Mouse (Mus musculus) heart, embryonic 14.5 days (tissue): ENCODE results near the gene Cog5. TPM values are rescaled to one million over a fixed set of nuclear protein-coding genes. Genes with fewer than 3 reads are reported as not detected.

Experiments used
- ATAC-seq: fragments of 200-750 bp; cut with Nextera tagmentation; 2 replicates; pipeline ENCODE4 v1.8.0; 2017; ENCODE audit warnings: low read depth, moderate TSS enrichment; ENCODE audit not compliant: insufficient number of reproducible peaks, insufficient read depth, low FRiP score
- H3K27ac ChIP-seq, 2 experiments: fragments of 200-500 bp in 1 of 2; fragments of 300-500 bp in 1 of 2; sonication (generic) in 1 of 2; replicated peaks in 1 of 2; 2 replicates each; pipeline ENCODE4 v1.5.1; 2012 to 2014; ENCODE audit warnings: low read depth in 2 of 2, low read length in 2 of 2, control low read depth in 1 of 2, mild to moderate bottlenecking in 1 of 2, mixed read lengths in 1 of 2; ENCODE audit not compliant: control insufficient read depth in 1 of 2, insufficient read depth in 1 of 2
- H3K27me3 ChIP-seq: fragments of 300-500 bp; sonication (generic); 2 replicates; pipeline ENCODE4 v1.6.1; 2014; ENCODE audit warnings: mild to moderate bottlenecking, low read length, control low read depth; ENCODE audit not compliant: control insufficient read depth, insufficient read depth
- H3K36me3 ChIP-seq: fragments of 300-500 bp; sonication (generic); 2 replicates; pipeline ENCODE4 v1.6.1; 2014; ENCODE audit warnings: mild to moderate bottlenecking, control low read depth, low read length, mixed read lengths; ENCODE audit not compliant: control insufficient read depth, insufficient read depth
- H3K4me1 ChIP-seq, 2 experiments: fragments of 200-500 bp in 1 of 2; fragments of 300-500 bp in 1 of 2; sonication (generic) in 1 of 2; 2 replicates each; pipeline ENCODE4 v1.6.1; 2012 to 2014; ENCODE audit warnings: low read length in 2 of 2, control low read depth in 1 of 2, mixed read lengths in 1 of 2; ENCODE audit not compliant: control insufficient read depth in 2 of 2, insufficient read depth in 2 of 2
- H3K4me2 ChIP-seq: fragments of 300-500 bp; sonication (generic); 2 replicates; pipeline ENCODE4 v1.6.1; 2014; ENCODE audit warnings: mild to moderate bottlenecking, low read length
- H3K4me3 ChIP-seq, 2 experiments: fragments of 200-500 bp in 1 of 2; fragments of 300-500 bp in 1 of 2; sonication (generic) in 1 of 2; 2 replicates each; pipeline ENCODE4 v1.5.1; 2012 to 2014; ENCODE audit warnings: low read length in 2 of 2, mild to moderate bottlenecking in 2 of 2, control low read depth in 1 of 2, low read depth in 1 of 2, moderate library complexity in 1 of 2; ENCODE audit not compliant: control insufficient read depth in 1 of 2, insufficient read depth in 1 of 2
- H3K9ac ChIP-seq: fragments of 300-500 bp; sonication (generic); 2 replicates; pipeline ENCODE4 v1.6.1; 2014; ENCODE audit warnings: mild to moderate bottlenecking, low read length
- H3K9me3 ChIP-seq: fragments of 300-500 bp; sonication (generic); 2 replicates; pipeline ENCODE4 v1.6.1; 2016; ENCODE audit warnings: low read length, control low read depth; ENCODE audit not compliant: control insufficient read depth
- WGBS: fragments of 180-500 bp; shearing (Covaris S2); extraction: QIAGEN DNeasy Blood & Tissue Kit; methylation state at CpG from one replicate; pipeline ENCODE4 v1.1.7; 2014; 5-methylcytosine and 5-hydroxymethylcytosine counted together
- polyA plus RNA-seq: library from polyadenylated mRNA; unstranded; fragments of >200 nt; fragmentation: Nextera tagmentation; extraction: Ambion mirVana; gene quantifications from 2 replicates; pipeline ENCODE4 v1.2.1, GENCODE M21; 2014

The Cog5 gene
- polyA plus RNA-seq, 1 experiment from 2014 or later, result 38.0 TPM

DNA sequence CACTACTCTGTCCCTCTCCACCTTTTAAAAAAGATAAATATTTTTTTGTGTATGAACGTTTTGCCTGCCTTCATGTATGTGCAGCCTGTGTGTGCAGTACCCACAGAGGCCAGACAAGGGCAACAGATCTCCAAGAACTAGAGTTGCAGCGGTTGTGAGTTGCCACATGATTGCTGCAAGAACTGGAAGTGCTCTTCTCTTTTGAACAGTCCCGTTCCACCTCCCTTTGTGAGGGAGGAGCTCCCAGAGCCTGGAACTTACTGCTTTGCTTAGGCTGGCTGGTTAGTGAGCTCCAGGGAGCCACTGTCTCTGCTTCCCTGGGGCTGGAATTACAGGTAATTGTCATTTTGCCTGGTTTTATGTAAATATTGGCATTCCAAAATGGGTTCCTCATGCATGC is 69.9 kb downstream of the Cog5 start:
- Histone ChIP-seq H3K27me3 (no peaks in the 10 kb centered on the region), H3K4me1 (peaks cover 12 to 28% of the 10 kb centered on the region in 2 experiments), H3K27ac (peak overlapping the region in 1 of 2 experiments; percentile 69; a peak in 1 of 4 replicates), H3K4me2 (no peak overlapping the region), H3K9ac (no peak overlapping the region), H3K9me3 (no peaks in the 10 kb centered on the region), H3K36me3 (no peaks in the 10 kb centered on the region), H3K4me3 (no peak overlapping the region)
- no peak for ATAC-seq
- WGBS, result 88% methylated on average over 3 of the region's 3 CpGs

DNA sequence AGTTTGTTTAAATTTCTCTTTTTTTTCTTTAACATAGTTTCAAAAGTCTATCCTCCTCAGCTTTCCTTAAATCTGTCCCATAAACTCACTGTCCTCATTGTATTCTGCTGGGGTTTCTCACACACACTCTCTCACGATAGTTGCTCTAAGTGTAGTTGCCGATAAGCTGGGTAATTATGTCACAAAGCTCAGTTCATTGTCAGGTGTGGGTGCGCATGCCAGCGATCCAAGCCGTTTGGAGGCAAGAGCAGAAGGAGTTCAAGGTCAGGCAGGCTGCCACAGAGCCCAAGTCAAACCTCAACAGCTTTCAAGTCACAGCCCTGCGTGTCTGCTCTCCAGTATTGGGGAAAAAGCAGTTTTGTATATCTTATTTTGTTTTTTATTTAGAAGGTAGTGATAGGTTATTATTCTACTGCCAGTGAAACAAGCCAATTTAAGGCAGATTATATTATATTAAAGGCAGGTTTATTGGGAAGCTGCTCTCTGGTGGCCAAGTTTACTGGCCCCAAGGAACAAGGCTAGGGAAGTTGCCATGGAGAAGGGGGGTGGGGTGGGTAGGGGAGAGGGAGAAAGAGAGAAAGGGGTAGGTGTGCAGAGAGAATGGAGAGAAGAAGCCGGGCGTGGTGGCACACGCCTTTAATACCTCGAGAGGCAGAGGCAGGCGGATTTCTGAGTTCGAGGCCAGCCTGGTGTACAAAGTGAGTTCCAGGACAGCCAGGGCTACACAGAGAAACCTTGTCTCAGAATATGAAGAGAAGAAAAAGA is 71.0 kb downstream of the Cog5 start:
- Histone ChIP-seq H3K9me3 (no peaks in the 10 kb centered on the region), H3K4me1 (peaks cover 11 to 23% of the 10 kb centered on the region in 2 experiments), H3K4me2 (no peak overlapping the region), H3K27me3 (no peaks in the 10 kb centered on the region), H3K36me3 (no peaks in the 10 kb centered on the region), H3K27ac (peak overlapping the region; percentile 72 to 81), H3K9ac (no peak overlapping the region), H3K4me3 (no peak overlapping the region)
- no peak for ATAC-seq
- 63% methylated on average over 12 of the region's 12 CpGs for WGBS

DNA sequence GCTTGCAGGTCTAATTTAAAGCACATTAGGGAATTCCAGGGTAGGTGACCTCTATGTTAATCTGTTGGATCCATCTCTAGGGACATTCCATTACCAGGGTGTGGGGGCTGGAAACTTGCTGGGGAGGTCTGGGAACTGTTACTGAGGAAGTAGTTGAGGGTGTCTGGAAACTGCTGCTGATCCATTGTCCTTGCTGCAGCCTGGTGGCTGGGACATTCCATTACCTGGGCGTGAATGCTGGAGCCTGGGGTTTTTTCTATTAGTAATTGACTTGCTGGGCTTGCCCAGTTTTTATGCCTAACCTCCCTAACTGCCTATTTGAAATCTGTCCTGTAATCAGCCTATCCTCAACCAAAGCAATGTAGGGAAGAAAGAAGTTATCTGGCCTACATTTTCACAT is 72.0 kb downstream of the Cog5 start:
- no peak overlapping the region for H3K4me3 ChIP-seq
- no peak overlapping the region for H3K9ac ChIP-seq
- peak overlapping the region; percentile 44 to 53 for H3K27ac ChIP-seq
- no peak overlapping the region for H3K4me2 ChIP-seq
- H3K4me1 ChIP-seq, result peaks cover 5 to 16% of the 10 kb centered on the region in 2 experiments
- ATAC-seq, result no peak
- H3K9me3 ChIP-seq, result no peaks in the 10 kb centered on the region
- no peaks in the 10 kb centered on the region for H3K36me3 ChIP-seq
- no peaks in the 10 kb centered on the region for H3K27me3 ChIP-seq
- WGBS, result 22% methylated on average over 1 of the region's 1 CpGs

DNA sequence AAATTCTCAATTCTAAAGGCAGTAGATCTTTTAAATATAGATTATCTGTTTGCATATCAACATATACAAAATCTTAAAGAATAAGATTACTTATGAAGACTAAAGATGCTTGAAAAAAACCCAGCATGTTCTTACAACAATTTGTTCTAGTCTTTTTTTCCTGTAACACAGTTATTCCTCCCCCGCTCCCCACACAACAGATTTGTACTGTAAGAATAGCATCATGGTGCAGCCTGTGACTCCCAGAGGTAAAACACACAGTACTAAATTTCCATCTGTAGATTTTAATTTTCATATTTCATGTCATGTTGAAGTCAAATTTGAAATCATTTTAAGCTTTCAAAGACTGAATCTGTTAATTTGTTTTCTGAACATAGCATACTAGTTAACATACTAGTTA is 75.5 kb downstream of the Cog5 start:
- Histone ChIP-seq H3K4me1 (peaks cover 5 to 13% of the 10 kb centered on the region in 2 experiments), H3K9ac (no peak overlapping the region), H3K9me3 (no peaks in the 10 kb centered on the region), H3K27me3 (no peaks in the 10 kb centered on the region), H3K36me3 (no peaks in the 10 kb centered on the region), H3K4me2 (no peak overlapping the region), H3K27ac (no peak overlapping the region), H3K4me3 (no peak overlapping the region)
- WGBS, result 94% methylated on average over 1 of the region's 1 CpGs
- ATAC-seq, result no peak

DNA sequence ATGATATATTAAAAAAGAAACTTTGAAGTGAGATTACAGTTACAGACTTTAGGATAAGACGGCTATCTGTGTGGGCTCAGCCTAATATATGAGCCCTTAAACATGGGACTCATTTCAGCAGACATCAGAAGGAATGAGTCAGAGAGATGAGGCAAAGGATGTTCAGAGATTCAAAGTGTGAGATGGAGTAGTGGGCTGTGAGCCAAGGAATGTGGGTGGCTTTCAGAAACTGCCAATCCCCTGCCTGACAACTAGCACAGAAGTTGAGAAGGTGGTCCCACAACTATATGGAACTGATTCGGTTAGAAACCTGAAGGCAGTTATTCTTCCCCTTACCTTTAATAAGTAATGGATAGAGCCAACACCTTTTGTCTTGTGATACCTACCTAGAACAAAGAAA is 79.9 kb downstream of the Cog5 start:
- Histone ChIP-seq H3K4me3 (no peak overlapping the region), H3K27ac (no peak overlapping the region), H3K9me3 (no peaks in the 10 kb centered on the region), H3K36me3 (no peaks in the 10 kb centered on the region), H3K27me3 (no peaks in the 10 kb centered on the region), H3K4me1 (no peaks in the 10 kb centered on the region), H3K4me2 (no peak overlapping the region), H3K9ac (no peak overlapping the region)
- 71% methylated on average over 2 of the region's 2 CpGs for WGBS
- no peak for ATAC-seq

DNA sequence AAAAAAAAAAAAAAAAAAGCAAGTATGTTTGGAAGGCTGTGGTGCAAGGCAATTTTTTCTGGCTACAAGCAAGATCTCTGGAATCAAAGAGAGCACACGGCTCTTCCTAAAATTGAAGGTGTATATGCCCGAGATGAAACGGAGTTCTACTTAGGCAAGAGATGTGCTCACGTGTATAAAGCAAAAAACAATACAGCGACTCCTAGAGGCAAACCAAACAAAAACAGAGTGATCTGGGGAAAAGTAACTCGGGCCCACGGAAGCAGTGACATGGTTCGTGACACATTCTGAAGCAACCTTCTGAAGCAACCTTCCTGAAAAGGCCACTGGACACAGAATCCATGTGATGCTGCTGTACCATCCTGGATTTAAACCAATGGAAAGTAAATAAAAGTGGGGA is 92.6 kb downstream of the Cog5 start:
- Histone ChIP-seq H3K9me3 (no peaks in the 10 kb centered on the region), H3K27me3 (no peaks in the 10 kb centered on the region), H3K36me3 (0 out of 2 replicates have a peak, but pooled peaks cover 4% of the 10 kb centered on the region), H3K4me3 (no peak overlapping the region), H3K4me1 (no peaks in the 10 kb centered on the region), H3K4me2 (no peak overlapping the region), H3K27ac (no peak overlapping the region), H3K9ac (no peak overlapping the region)
- 83% methylated on average over 8 of the region's 8 CpGs for WGBS
- no peak for ATAC-seq

DNA sequence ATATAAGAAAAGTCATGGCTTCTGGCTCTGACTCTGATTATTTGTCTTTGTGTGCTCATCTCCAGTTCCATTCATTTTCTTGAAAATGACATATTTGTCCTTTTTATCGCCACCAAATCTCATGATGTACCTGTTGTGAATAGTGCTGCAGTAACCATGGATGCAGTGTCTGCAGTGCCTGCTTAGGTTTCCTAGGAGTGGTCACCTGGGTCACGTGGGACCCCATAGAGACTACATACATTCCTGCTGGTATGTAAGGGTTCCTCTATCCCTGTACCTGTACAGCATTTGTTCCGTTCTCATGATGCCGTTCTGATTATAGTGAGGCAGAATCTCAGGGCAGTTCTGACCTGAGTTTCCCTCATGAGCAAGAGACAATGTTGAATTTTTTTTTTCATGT is 95.2 kb downstream of the Cog5 start:
- Histone ChIP-seq H3K27me3 (no peaks in the 10 kb centered on the region), H3K36me3 (0 out of 2 replicates have a peak, but pooled peaks cover 4% of the 10 kb centered on the region), H3K27ac (no peak overlapping the region), H3K4me3 (no peak overlapping the region), H3K9ac (no peak overlapping the region), H3K9me3 (no peaks in the 10 kb centered on the region), H3K4me2 (no peak overlapping the region), H3K4me1 (no peaks in the 10 kb centered on the region)
- WGBS, result 92% methylated on average over 4 of the region's 4 CpGs
- ATAC-seq, result no peak

DNA sequence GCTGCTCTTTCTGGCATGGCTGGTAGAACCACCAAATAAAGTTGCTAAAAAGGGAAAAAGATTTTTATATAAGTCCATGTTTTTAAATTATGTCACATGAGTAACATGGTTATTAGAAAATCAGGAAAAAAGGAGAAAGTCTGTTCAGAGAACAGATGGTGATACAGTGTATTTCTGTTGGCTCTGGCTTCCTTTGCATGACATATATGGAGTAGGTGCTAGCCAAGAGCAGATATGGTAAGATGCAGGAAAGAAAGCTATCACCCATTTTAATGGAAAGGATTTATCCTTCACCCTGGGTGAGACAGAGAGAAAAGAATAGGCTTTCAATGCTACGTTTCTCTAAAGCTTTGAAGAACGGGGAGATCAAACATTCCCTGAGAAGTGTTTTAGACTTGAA is 99.8 kb downstream of the Cog5 start:
- H3K27ac ChIP-seq, result no peak overlapping the region
- H3K4me1 ChIP-seq, result peaks cover 0 to 9% of the 10 kb centered on the region in 2 experiments; a peak in 3 of 4 replicates
- 80% methylated on average over 2 of the region's 2 CpGs for WGBS
- H3K4me2 ChIP-seq, result no peak overlapping the region
- H3K27me3 ChIP-seq, result no peaks in the 10 kb centered on the region
- H3K9ac ChIP-seq, result no peak overlapping the region
- no peak for ATAC-seq
- no peaks in the 10 kb centered on the region for H3K9me3 ChIP-seq
- no peaks in the 10 kb centered on the region for H3K36me3 ChIP-seq
- H3K4me3 ChIP-seq, result no peak overlapping the region
